Mouse (Mus musculus) myocyte (in vitro differentiated cells): ENCODE results near the gene Hes2. TPM values are rescaled to one million over a fixed set of nuclear protein-coding genes. Genes with fewer than 3 reads are reported as not detected.

ENCODE experiments used
- H3K27me3 ChIP-seq: one replicate; pipeline ENCODE4 v1.6.1; 2011; ENCODE audit not compliant: control insufficient read depth, insufficient read depth, insufficient read length
- H3K36me3 ChIP-seq: one replicate; pipeline ENCODE4 v1.6.1; 2011; ENCODE audit not compliant: control insufficient read depth, insufficient read depth
- H3K4me2 ChIP-seq: one replicate; pipeline ENCODE4 v1.6.1; 2011; ENCODE audit warnings: low read depth, control low read depth
- H3K4me3 ChIP-seq: one replicate; pipeline ENCODE4 v1.5.1; 2011; ENCODE audit warnings: mild to moderate bottlenecking, control low read depth, moderate library complexity
- H3K79me2 ChIP-seq: one replicate; pipeline ENCODE4 v1.6.1; 2011; ENCODE audit not compliant: control insufficient read depth, insufficient read depth
- H3ac ChIP-seq: one replicate; pipeline ENCODE4 v1.6.1; 2011; ENCODE audit not compliant: control insufficient read depth, insufficient read length
- CEBPB ChIP-seq: IDR thresholded peaks from 2 replicates; pipeline ENCODE4 v1.6.1; 2011; ENCODE audit warnings: mild to moderate bottlenecking, moderate library complexity; ENCODE audit not compliant: poor library complexity, insufficient read depth, severe bottlenecking
- E2F4 ChIP-seq: IDR thresholded peaks from one replicate; pipeline ENCODE4 v1.6.1; 2011; ENCODE audit warnings: mild to moderate bottlenecking, control low read depth, moderate library complexity; ENCODE audit not compliant: insufficient read depth
- MAX ChIP-seq: IDR thresholded peaks from one replicate; pipeline ENCODE4 v1.6.1; 2011; ENCODE audit warnings: low read depth, mild to moderate bottlenecking, control low read depth
- MYOD1 ChIP-seq, 3 experiments: IDR thresholded peaks; one replicate each; pipeline ENCODE4 v1.6.1; 2011; ENCODE audit warnings: control low read depth in 2 of 3, low read depth in 2 of 3, mild to moderate bottlenecking in 2 of 3, moderate library complexity in 1 of 3; ENCODE audit not compliant: insufficient read length in 2 of 3, control insufficient read depth in 1 of 3
- MYOG ChIP-seq, 3 experiments: IDR thresholded peaks; one replicate each; pipeline ENCODE4 v1.6.1; 2011; ENCODE audit warnings: control low read depth in 2 of 3, low read depth in 2 of 3, mild to moderate bottlenecking in 2 of 3; ENCODE audit not compliant: insufficient read length in 2 of 3, control insufficient read depth in 1 of 3, insufficient read depth in 1 of 3
- POLR2A ChIP-seq: IDR thresholded peaks from one replicate; pipeline ENCODE4 v1.6.1; 2011; ENCODE audit warnings: low read depth, mild to moderate bottlenecking, control low read depth, moderate library complexity; ENCODE audit not compliant: insufficient read length
- POLR2AphosphoS2 ChIP-seq: IDR thresholded peaks from one replicate; pipeline ENCODE4 v1.6.1; 2011; ENCODE audit warnings: low read depth, control low read depth; ENCODE audit not compliant: insufficient read length
- REST ChIP-seq: IDR thresholded peaks from one replicate; pipeline ENCODE4 v1.6.1; 2011; ENCODE audit warnings: mild to moderate bottlenecking, control low read depth, moderate library complexity; ENCODE audit not compliant: insufficient read depth, insufficient read length
- SRF ChIP-seq: IDR thresholded peaks from one replicate; pipeline ENCODE4 v1.6.1; 2011; ENCODE audit warnings: low read depth; ENCODE audit not compliant: control insufficient read depth, insufficient read length
- TCF12 ChIP-seq: IDR thresholded peaks from one replicate; pipeline ENCODE4 v1.6.1; 2011; ENCODE audit warnings: mild to moderate bottlenecking, control low read depth; ENCODE audit not compliant: poor library complexity, insufficient read depth, severe bottlenecking
- TCF3 ChIP-seq: IDR thresholded peaks from one replicate; pipeline ENCODE4 v1.6.1; 2011; ENCODE audit warnings: low read depth, control low read depth; ENCODE audit not compliant: insufficient read length
- USF1 ChIP-seq: IDR thresholded peaks from one replicate; pipeline ENCODE4 v1.6.1; 2011; ENCODE audit warnings: low read depth, mild to moderate bottlenecking, control low read depth, moderate library complexity
- polyA plus RNA-seq: library from polyadenylated mRNA; unstranded; fragments of >200 nt; fragmentation: generic; extraction: Trizol; gene quantifications from one replicate; pipeline ENCODE4 v1.2.1, GENCODE M21; 2012; ENCODE audit warnings: missing spikeins

The Hes2 gene
- polyA plus RNA-seq, 1 experiment: not detected

- Histone ChIP-seq H3ac (no peak overlapping the region), H3K4me2 (no peak overlapping the region), H3K27me3 (no peaks in the 10 kb centered on the region), H3K4me3 (no peak overlapping the region), H3K36me3 (no peaks in the 10 kb centered on the region), H3K79me2 (peaks cover 71% of the 10 kb centered on the region)
- TF ChIP-seq MYOG (IDR thresholded peaks at IDR 0.05; ENCODE audit: control insufficient read depth in 1 of 3, insufficient read depth in 1 of 3, insufficient read length in 2 of 3, low read depth in 2 of 3) (no peak), MAX (no peak), CEBPB (no peak)
Measured at GRCm38 (mm10) chr4:152197545-152197944, 38.9 kb downstream of the Hes2 start.

- H3ac ChIP-seq: no peak overlapping the region
- no peak overlapping the region for H3K4me3 ChIP-seq
- no peaks in the 10 kb centered on the region for H3K36me3 ChIP-seq
- no peak overlapping the region for H3K4me2 ChIP-seq
- H3K27me3 ChIP-seq: no peaks in the 10 kb centered on the region
- H3K79me2 ChIP-seq: peaks cover 68% of the 10 kb centered on the region
- TF ChIP-seq USF1: no peak
- TF ChIP-seq TCF3: no peak
- TF ChIP-seq CEBPB: no peak
- TF ChIP-seq SRF: no peak
- no peak for TF ChIP-seq MAX
- TF ChIP-seq POLR2AphosphoS2: no peak
- no peak for TF ChIP-seq TCF12
- no peak for TF ChIP-seq MYOG (IDR thresholded peaks at IDR 0.05; ENCODE audit: control insufficient read depth in 1 of 3, insufficient read depth in 1 of 3, insufficient read length in 2 of 3, low read depth in 2 of 3)
- TF ChIP-seq REST: no peak
Measured at GRCm38 (mm10) chr4:152199617-152200016, 41.0 kb downstream of the Hes2 start.

- H3K27me3 ChIP-seq: no peaks in the 10 kb centered on the region
- TF ChIP-seq SRF (no peak), TCF12 (no peak), CEBPB (no peak)
- H3K79me2 ChIP-seq: peaks cover 69% of the 10 kb centered on the region
- no peak overlapping the region for H3ac ChIP-seq
- no peak overlapping the region for H3K4me3 ChIP-seq
- no peaks in the 10 kb centered on the region for H3K36me3 ChIP-seq
- no peak overlapping the region for H3K4me2 ChIP-seq
Measured at GRCm38 (mm10) chr4:152201492-152201891, 42.8 kb downstream of the Hes2 start.

DNA sequence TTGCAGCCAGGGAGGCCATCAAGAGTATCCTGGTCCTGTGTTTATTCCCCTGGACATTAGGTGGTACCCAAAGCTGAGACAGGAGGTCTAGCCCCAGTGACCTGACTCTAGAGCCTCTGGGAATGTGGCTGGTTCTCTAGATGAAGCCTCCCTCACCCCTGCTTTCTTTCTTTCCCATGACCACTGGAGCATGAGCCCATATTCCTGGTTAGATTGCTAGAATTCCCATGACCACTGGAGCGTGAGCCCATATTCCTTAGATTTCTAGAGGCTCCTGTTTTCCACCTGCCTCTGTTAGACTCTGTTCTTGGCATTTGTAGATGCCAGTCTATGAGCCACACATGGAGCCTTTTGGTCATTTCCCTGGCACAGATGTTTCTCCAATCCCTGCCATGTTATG is 43.8 kb downstream of the Hes2 start:
- TF ChIP-seq MAX: no peak
- TF ChIP-seq POLR2AphosphoS2: no peak
- TF ChIP-seq CEBPB: no peak
- no peak for TF ChIP-seq REST
- no peak for TF ChIP-seq SRF
- TF ChIP-seq USF1: no peak
- TF ChIP-seq MYOG (IDR thresholded peaks at IDR 0.05; ENCODE audit: control insufficient read depth in 1 of 3, insufficient read depth in 1 of 3, insufficient read length in 2 of 3, low read depth in 2 of 3): no peak
- no peak for TF ChIP-seq E2F4
- TF ChIP-seq MYOD1 (IDR thresholded peaks at IDR 0.05; ENCODE audit: control insufficient read depth in 1 of 3, insufficient read length in 2 of 3, low read depth in 2 of 3): no peak
- TF ChIP-seq POLR2A: no peak
- TF ChIP-seq TCF12: no peak
- TF ChIP-seq TCF3: no peak
- Histone ChIP-seq H3K27me3 (no peaks in the 10 kb centered on the region), H3K36me3 (no peaks in the 10 kb centered on the region), H3K4me2 (no peak overlapping the region), H3K79me2 (peaks cover 69% of the 10 kb centered on the region), H3K4me3 (no peak overlapping the region), H3ac (no peak overlapping the region)

- Histone ChIP-seq H3ac (no peak overlapping the region), H3K4me2 (no peak overlapping the region), H3K4me3 (no peak overlapping the region), H3K27me3 (no peaks in the 10 kb centered on the region), H3K36me3 (no peaks in the 10 kb centered on the region), H3K79me2 (peaks cover 67% of the 10 kb centered on the region)
- TF ChIP-seq E2F4 (no peak), REST (no peak), TCF3 (no peak), POLR2AphosphoS2 (no peak), MAX (no peak), MYOD1 (IDR thresholded peaks at IDR 0.05; ENCODE audit: control insufficient read depth in 1 of 3, insufficient read length in 2 of 3, low read depth in 2 of 3) (no peak), CEBPB (no peak), USF1 (no peak), POLR2A (no peak), TCF12 (no peak), MYOG (IDR thresholded peaks at IDR 0.05; ENCODE audit: control insufficient read depth in 1 of 3, insufficient read depth in 1 of 3, insufficient read length in 2 of 3, low read depth in 2 of 3) (no peak)
Measured at GRCm38 (mm10) chr4:152202905-152203304, 44.2 kb downstream of the Hes2 start.
